Mouse (Mus musculus) heart, embryonic 11.5 days (tissue): ENCODE data around the gene C5ar2. TPM values are rescaled to one million over a fixed set of nuclear protein-coding genes. Genes with fewer than 3 reads are reported as not detected.

ENCODE experiments used
- ATAC-seq: fragments of 200-750 bp; cut with Nextera tagmentation; replicated peaks from 2 replicates; pipeline ENCODE4 v1.8.0; 2017; ENCODE audit warnings: moderate library complexity; ENCODE audit not compliant: insufficient number of reproducible peaks, low FRiP score, low TSS enrichment
- H3K27ac ChIP-seq: fragments of 300-500 bp; sonication (generic); 2 replicates; pipeline ENCODE4 v1.5.1; 2014; ENCODE audit warnings: mild to moderate bottlenecking, low read depth, low read length
- H3K27me3 ChIP-seq: fragments of 300-500 bp; sonication (generic); 2 replicates; pipeline ENCODE4 v1.6.1; 2014; ENCODE audit warnings: mild to moderate bottlenecking, low read length, mixed read lengths; ENCODE audit not compliant: control insufficient read depth, insufficient read depth
- H3K36me3 ChIP-seq: fragments of 300-500 bp; sonication (generic); 2 replicates; pipeline ENCODE4 v1.6.1; 2014; ENCODE audit warnings: mild to moderate bottlenecking, low read length, moderate library complexity, mixed read lengths; ENCODE audit not compliant: control insufficient read depth, insufficient read depth
- H3K4me1 ChIP-seq: fragments of 300-500 bp; sonication (generic); 2 replicates; pipeline ENCODE4 v1.6.1; 2014; ENCODE audit warnings: low read length; ENCODE audit not compliant: control insufficient read depth, insufficient read depth
- H3K4me2 ChIP-seq: fragments of 300-500 bp; sonication (generic); 2 replicates; pipeline ENCODE4 v1.6.1; 2014; ENCODE audit warnings: mild to moderate bottlenecking, moderate library complexity
- H3K4me3 ChIP-seq: fragments of 300-500 bp; sonication (generic); 2 replicates; pipeline ENCODE4 v1.5.1; 2014; ENCODE audit warnings: low read depth, low read length
- H3K9ac ChIP-seq: fragments of 300-500 bp; sonication (generic); 2 replicates; pipeline ENCODE4 v1.6.1; 2014; ENCODE audit warnings: mild to moderate bottlenecking, low read depth, low read length, moderate library complexity
- H3K9me3 ChIP-seq: fragments of 300-500 bp; sonication (generic); replicated peaks from 2 replicates; pipeline ENCODE4 v1.6.1; 2016; ENCODE audit warnings: low read length; ENCODE audit not compliant: control insufficient read depth
- WGBS: fragments of 180-500 bp; shearing (Covaris S2); extraction: QIAGEN DNeasy Blood & Tissue Kit; methylation state at CpG from one replicate; pipeline ENCODE4 v1.1.7; 2014; ENCODE audit not compliant: insufficient replicate concordance; 5-methylcytosine and 5-hydroxymethylcytosine counted together
- polyA plus RNA-seq: library from polyadenylated mRNA; unstranded; fragments of >200 nt; fragmentation: Nextera tagmentation; extraction: Ambion mirVana; gene quantifications from 2 replicates; pipeline ENCODE4 v1.2.1, GENCODE M21; 2014

Gene C5ar2
- polyA plus RNA-seq, 1 experiment from 2014 or later: 0.21 TPM

GRCm38 (mm10) chr7:16213196-16213595 lies 30.8 kb downstream of the C5ar2 start:
- no peak for ATAC-seq
- Histone ChIP-seq H3K9ac (no peak overlapping the region), H3K4me1 (no peaks in the 10 kb centered on the region), H3K4me3 (no peak overlapping the region), H3K27ac (no peak overlapping the region), H3K9me3 (no peaks in the 10 kb centered on the region), H3K36me3 (peaks cover 27% of the 10 kb centered on the region), H3K27me3 (no peaks in the 10 kb centered on the region), H3K4me2 (no peak overlapping the region)
- 86% methylated on average over 6 of the region's 6 CpGs for WGBS

DNA sequence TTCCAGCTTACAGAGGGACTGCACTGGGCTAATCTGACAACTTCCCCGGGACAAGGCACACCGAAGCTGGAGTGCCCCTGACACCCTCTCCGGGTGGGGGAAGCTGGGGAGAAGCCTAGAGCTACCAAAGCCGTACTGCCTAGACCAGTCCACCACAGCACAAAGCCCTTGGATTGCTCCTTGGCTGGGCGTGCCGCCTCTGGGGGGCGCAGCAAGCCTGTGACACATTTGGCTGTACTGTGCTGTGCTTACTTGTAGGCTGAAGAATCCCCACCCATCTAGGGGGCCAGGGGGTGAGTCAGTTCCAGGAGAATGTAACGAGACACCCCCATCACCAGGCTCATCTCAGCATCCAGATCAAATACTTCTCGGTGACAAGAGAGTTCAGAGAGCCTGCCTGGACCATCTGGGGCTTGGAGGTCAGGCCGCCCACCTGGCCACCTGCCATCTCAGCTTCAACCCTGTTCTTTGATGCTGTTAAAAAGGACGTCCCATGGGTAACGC lies 33.0 kb downstream of the C5ar2 start:
- Histone ChIP-seq H3K27ac (no peak overlapping the region), H3K4me2 (no peak overlapping the region), H3K36me3 (peaks cover 24% of the 10 kb centered on the region; the same call in 1 of the 2 replicates), H3K27me3 (no peaks in the 10 kb centered on the region), H3K4me1 (no peaks in the 10 kb centered on the region), H3K9ac (no peak overlapping the region), H3K4me3 (no peak overlapping the region), H3K9me3 (no peaks in the 10 kb centered on the region)
- WGBS: 67% methylated on average over 12 of the region's 12 CpGs
- ATAC-seq: no peak

- 85% methylated on average over 21 of the region's 21 CpGs for WGBS
- no peak for ATAC-seq
- H3K9ac ChIP-seq: no peak overlapping the region
- H3K4me2 ChIP-seq: no peak overlapping the region
- H3K4me3 ChIP-seq: no peak overlapping the region
- H3K36me3 ChIP-seq: peaks cover 22% of the 10 kb centered on the region; the same call in 1 of the 2 replicates
- no peaks in the 10 kb centered on the region for H3K4me1 ChIP-seq
- no peaks in the 10 kb centered on the region for H3K27me3 ChIP-seq
- no peak overlapping the region for H3K27ac ChIP-seq
- no peaks in the 10 kb centered on the region for H3K9me3 ChIP-seq
Observed at GRCm38 (mm10) chr7:16208781-16209665, 34.9 kb downstream of the C5ar2 start.

- H3K4me2 ChIP-seq: no peak overlapping the region
- no peak overlapping the region for H3K9ac ChIP-seq
- H3K36me3 ChIP-seq: peaks cover 20% of the 10 kb centered on the region; the same call in 1 of the 2 replicates
- no peak for ATAC-seq
- no peaks in the 10 kb centered on the region for H3K4me1 ChIP-seq
- H3K9me3 ChIP-seq: no peaks in the 10 kb centered on the region
- no peak overlapping the region for H3K27ac ChIP-seq
- no peak overlapping the region for H3K4me3 ChIP-seq
- 82% methylated on average over 10 of the region's 10 CpGs for WGBS
- no peaks in the 10 kb centered on the region for H3K27me3 ChIP-seq
Observed at GRCm38 (mm10) chr7:16207496-16207895, 36.5 kb downstream of the C5ar2 start.

DNA sequence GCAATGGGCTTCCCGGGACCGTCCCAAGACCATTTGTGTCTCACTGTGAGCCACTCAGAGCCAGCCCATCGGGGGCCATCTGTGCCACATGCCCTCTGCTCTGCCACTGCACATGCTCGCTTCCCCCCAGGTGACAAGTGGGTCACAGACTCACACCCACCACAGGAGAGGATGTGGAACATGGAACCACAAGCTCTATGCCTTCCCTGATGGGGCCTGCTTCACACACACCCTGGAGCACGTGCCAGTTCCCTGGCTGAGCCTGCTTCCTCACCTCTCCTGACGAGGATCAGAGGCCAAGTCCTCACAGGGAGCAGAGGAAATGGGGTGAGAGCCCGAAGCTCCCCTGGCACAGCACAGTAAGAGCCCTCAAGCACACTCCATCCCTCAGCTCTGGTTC lies 36.9 kb downstream of the C5ar2 start:
- WGBS: 83% methylated on average over 7 of the region's 7 CpGs

GRCm38 (mm10) chr7:16204791-16205190 lies 39.2 kb downstream of the C5ar2 start:
- WGBS: 81% methylated on average over 9 of the region's 9 CpGs
- Histone ChIP-seq H3K4me3 (no peak overlapping the region), H3K9me3 (no peaks in the 10 kb centered on the region), H3K4me1 (no peaks in the 10 kb centered on the region), H3K27ac (no peak overlapping the region), H3K36me3 (peaks cover 16% of the 10 kb centered on the region; the same call in 1 of the 2 replicates), H3K27me3 (no peaks in the 10 kb centered on the region), H3K4me2 (no peak overlapping the region), H3K9ac (no peak overlapping the region)
- no peak for ATAC-seq

More for the DNA sequence above, 36.9 kb downstream of the C5ar2 start:
- Histone ChIP-seq H3K27ac (no peak overlapping the region), H3K4me3 (no peak overlapping the region), H3K4me2 (no peak overlapping the region), H3K9me3 (no peaks in the 10 kb centered on the region), H3K4me1 (no peaks in the 10 kb centered on the region), H3K9ac (no peak overlapping the region), H3K27me3 (no peaks in the 10 kb centered on the region), H3K36me3 (peaks cover 20% of the 10 kb centered on the region; the same call in 1 of the 2 replicates)
- no peak for ATAC-seq

DNA sequence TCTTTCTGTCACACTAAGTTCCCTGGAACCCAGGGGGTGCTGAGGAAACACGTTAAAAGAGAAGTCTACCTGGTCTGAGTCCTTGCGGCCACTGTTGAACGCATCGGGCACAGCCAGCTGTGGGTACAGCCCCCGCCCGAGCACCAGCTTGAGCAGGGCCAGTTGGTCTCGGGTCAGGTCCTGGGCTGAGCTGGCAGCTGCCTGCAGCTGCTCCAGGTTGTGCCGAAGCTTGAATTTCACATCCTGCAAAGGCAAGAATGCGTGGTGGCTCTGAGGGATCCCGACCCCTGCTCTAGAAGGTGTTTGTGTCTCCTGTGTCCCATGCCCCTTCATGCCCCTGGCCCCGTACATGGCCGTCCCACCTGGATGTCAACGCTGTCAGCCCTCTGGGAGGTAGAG lies 40.5 kb downstream of the C5ar2 start:
- Histone ChIP-seq H3K36me3 (peaks cover 13% of the 10 kb centered on the region; the same call in 1 of the 2 replicates), H3K9ac (no peak overlapping the region), H3K9me3 (no peaks in the 10 kb centered on the region), H3K4me3 (no peak overlapping the region), H3K4me2 (no peak overlapping the region), H3K27me3 (no peaks in the 10 kb centered on the region), H3K4me1 (no peaks in the 10 kb centered on the region), H3K27ac (no peak overlapping the region)
- ATAC-seq: no peak
- WGBS: 89% methylated on average over 13 of the region's 13 CpGs

DNA sequence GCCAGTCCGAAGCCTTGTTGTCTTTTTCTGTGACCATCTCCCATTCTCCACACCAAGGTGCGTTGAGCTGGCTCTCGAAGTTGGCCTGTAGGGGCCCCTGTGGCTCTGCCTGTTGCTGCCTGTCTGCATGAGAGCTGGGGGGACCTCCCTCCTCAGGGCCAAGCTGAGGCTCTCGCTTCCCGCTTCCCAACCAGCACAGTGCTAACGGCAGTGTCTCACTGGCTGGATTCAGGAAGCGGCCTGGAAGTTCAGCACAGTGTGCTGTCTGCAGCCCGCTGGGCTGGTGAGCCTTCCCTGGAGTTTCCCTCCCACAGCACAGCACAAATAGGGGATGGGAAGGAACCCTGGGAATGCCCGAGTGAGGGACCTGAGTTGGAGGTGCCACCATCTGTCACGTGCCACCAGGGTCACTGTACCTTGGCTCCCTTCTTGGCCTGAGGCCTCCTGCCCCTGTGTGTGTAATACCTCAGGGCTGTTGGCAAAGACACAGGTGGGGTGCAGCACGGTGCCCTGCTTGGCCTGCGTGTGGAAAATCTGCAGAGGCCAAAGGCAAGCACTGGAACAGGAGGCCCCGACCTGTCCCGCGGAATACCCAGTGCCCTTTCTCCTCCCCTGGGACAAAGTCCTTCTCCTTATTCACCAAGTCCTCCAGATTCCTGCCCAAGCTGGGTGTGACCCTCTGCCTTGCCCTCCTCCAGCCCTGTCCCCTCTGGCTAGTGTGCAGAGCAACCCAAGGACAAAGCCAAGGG lies 41.0 kb downstream of the C5ar2 start:
- Histone ChIP-seq H3K9ac (no peak overlapping the region), H3K4me3 (no peak overlapping the region), H3K27ac (no peak overlapping the region), H3K4me2 (no peak overlapping the region), H3K4me1 (no peaks in the 10 kb centered on the region), H3K36me3 (peaks cover 13% of the 10 kb centered on the region; the same call in 1 of the 2 replicates), H3K27me3 (no peaks in the 10 kb centered on the region), H3K9me3 (no peaks in the 10 kb centered on the region)
- no peak for ATAC-seq
- WGBS: 78% methylated on average over 15 of the region's 15 CpGs
